Mouse (Mus musculus): ENCODE results near the gene Adad2. TPM values are rescaled to one million over a fixed set of nuclear protein-coding genes. Genes with fewer than 3 reads are reported as not detected.

Gene Adad2
- polyA plus RNA-seq, 2 experiments, result 0.38 TPM; not detected in 1

DNA sequence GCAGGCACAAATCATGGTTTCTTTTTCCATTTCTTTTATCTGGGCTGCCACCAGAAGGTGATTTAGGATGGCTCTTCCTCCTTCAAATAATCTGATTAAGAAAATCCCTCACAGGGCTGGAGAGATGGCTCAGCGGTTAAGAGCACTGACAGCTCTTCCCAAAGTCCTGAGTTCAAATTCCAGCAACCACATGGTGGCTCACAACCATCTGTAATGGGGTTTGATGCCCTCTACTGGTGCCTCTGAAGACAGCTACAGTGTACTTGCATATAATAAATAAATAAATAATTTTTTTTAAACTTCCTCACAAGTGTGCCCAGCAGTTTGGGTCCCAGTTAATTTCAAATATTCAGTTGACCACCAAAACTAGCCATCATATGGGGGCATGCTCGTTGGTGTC is 6.3 kb upstream of the Adad2 start:
- WGBS, result 82% methylated on average over 2 of the region's 2 CpGs

DNA sequence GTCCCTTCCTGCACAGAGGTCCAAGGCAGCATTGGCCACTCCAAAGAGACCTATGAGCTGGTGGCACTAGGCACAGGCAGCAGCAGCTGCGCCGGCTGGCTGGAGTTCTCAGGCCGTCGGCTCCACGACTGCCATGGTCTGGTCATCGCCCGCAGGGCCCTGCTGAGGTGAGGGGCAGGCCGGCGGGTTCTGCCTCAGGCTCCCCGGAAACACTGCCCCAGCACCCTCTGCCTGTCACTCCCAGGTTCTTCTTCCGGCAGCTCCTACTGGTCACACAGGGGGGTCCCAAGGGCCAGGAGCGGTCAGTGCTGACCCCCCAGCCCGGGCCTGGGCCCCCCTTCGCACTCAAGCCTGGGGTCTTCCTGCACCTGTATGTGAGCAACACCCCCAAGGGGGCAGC is 2.5 kb downstream of the Adad2 start:
- H3K36me3 ChIP-seq (ENCODE audit: control insufficient read depth, insufficient read depth, low read length), result no peaks in the 10 kb centered on the region
- H3K27me3 ChIP-seq (ENCODE audit: control insufficient read depth, insufficient read depth, low read length), result no peaks in the 10 kb centered on the region
- no peaks in the 10 kb centered on the region for H3K9me3 ChIP-seq (ENCODE audit: control insufficient read depth, low read length)
- no peak overlapping the region for H3K9ac ChIP-seq (ENCODE audit: low read depth, low read length, severe bottlenecking)
- ATAC-seq (ENCODE audit: low FRiP score, low read depth) (no peak), DNase-seq (ENCODE audit: low spot score) (no peak)
- H3K4me1 ChIP-seq (ENCODE audit: control insufficient read depth, insufficient read depth, low read length), result no peaks in the 10 kb centered on the region
- TF ChIP-seq POLR2A (IDR thresholded peaks at IDR 0.05; ENCODE audit: borderline replicate concordance, extremely low read depth, insufficient read depth, insufficient read length), result no peak
- WGBS, result 77% methylated on average over 9 of the region's 14 CpGs
- H3K27ac ChIP-seq (replicated peaks; ENCODE audit: low read depth, low read length), result no peak overlapping the region
- no peak overlapping the region for H3K4me3 ChIP-seq (replicated peaks; ENCODE audit: low read length)
- no peak overlapping the region for H3K4me2 ChIP-seq (replicated peaks; ENCODE audit: low read depth, low read length, severe bottlenecking)

More for the DNA sequence above, 6.3 kb upstream of the Adad2 start:
- ATAC-seq (ENCODE audit: low FRiP score, low read depth) (no peak), DNase-seq (ENCODE audit: low spot score) (no peak)
- Histone ChIP-seq H3K4me3 (replicated peaks; ENCODE audit: low read length) (no peak overlapping the region), H3K9me3 (ENCODE audit: control insufficient read depth, low read length) (no peaks in the 10 kb centered on the region), H3K4me2 (replicated peaks; ENCODE audit: low read depth, low read length, severe bottlenecking) (no peak overlapping the region), H3K27me3 (ENCODE audit: control insufficient read depth, insufficient read depth, low read length) (no peaks in the 10 kb centered on the region), H3K27ac (replicated peaks; ENCODE audit: low read depth, low read length) (no peak overlapping the region), H3K4me1 (ENCODE audit: control insufficient read depth, insufficient read depth, low read length) (peaks cover 8% of the 10 kb centered on the region), H3K36me3 (ENCODE audit: control insufficient read depth, insufficient read depth, low read length) (peaks cover 13% of the 10 kb centered on the region), H3K9ac (ENCODE audit: low read depth, low read length, severe bottlenecking) (no peak overlapping the region)
- no peak for TF ChIP-seq POLR2A (IDR thresholded peaks at IDR 0.05; ENCODE audit: borderline replicate concordance, extremely low read depth, insufficient read depth, insufficient read length)

DNA sequence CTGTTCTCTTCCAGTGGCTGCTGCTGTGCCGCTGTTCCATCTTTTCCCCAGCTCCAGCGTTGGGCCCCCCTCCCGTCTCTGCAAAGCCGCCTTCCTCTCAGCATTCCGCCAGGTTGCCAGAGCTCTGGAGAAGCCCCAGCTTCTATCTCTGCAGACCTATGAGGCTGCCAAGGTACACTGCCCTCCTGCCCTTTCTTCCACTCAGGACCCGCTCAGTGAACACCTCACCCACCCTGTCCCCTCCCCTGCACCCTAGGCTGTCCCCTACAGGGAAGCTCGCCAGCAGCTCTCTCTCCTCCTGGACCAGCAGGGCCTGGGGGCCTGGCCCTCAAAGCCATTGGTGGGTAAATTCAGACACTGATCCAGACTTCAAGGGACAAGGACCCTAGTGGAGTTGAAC is 3.8 kb downstream of the Adad2 start:
- no peak overlapping the region for H3K4me2 ChIP-seq (replicated peaks; ENCODE audit: low read depth, low read length, severe bottlenecking)
- no peak for TF ChIP-seq POLR2A (IDR thresholded peaks at IDR 0.05; ENCODE audit: borderline replicate concordance, extremely low read depth, insufficient read depth, insufficient read length)
- H3K9me3 ChIP-seq (ENCODE audit: control insufficient read depth, low read length), result no peaks in the 10 kb centered on the region
- no peaks in the 10 kb centered on the region for H3K36me3 ChIP-seq (ENCODE audit: control insufficient read depth, insufficient read depth, low read length)
- no peak overlapping the region for H3K27ac ChIP-seq (replicated peaks; ENCODE audit: low read depth, low read length)
- ATAC-seq (ENCODE audit: low FRiP score, low read depth), result no peak
- no peaks in the 10 kb centered on the region for H3K4me1 ChIP-seq (ENCODE audit: control insufficient read depth, insufficient read depth, low read length)
- DNase-seq (ENCODE audit: low spot score), result no peak
- H3K27me3 ChIP-seq (ENCODE audit: control insufficient read depth, insufficient read depth, low read length), result no peaks in the 10 kb centered on the region
- H3K9ac ChIP-seq (ENCODE audit: low read depth, low read length, severe bottlenecking), result no peak overlapping the region
- H3K4me3 ChIP-seq (replicated peaks; ENCODE audit: low read length), result no peak overlapping the region
- 75% methylated on average over 4 of the region's 7 CpGs for WGBS

DNA sequence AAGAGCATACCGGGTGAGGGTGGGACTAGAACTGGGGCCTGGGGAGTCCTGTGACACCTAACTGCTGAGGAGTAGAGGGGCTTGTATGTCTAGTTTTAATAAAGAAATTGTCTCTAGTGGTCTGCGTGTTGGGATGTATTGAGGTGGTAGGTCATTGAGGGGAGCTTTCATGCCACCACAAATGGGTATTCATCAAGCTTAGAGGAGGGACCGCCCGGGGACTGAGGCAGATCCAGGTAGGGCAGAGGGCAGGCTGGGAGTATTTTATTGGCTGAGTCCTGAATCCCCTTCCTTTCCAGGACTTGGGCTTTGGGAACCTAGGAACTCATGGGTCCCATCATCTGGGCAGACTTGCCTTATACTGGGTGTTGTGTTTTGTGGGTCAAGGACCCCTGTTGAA is 4.3 kb downstream of the Adad2 start:
- H3K27ac ChIP-seq (replicated peaks; ENCODE audit: low read depth, low read length), result no peak overlapping the region
- no peak for TF ChIP-seq POLR2A (IDR thresholded peaks at IDR 0.05; ENCODE audit: borderline replicate concordance, extremely low read depth, insufficient read depth, insufficient read length)
- H3K4me2 ChIP-seq (replicated peaks; ENCODE audit: low read depth, low read length, severe bottlenecking), result no peak overlapping the region
- DNase-seq (ENCODE audit: low spot score) (no peak), ATAC-seq (ENCODE audit: low FRiP score, low read depth) (no peak)
- H3K9me3 ChIP-seq (ENCODE audit: control insufficient read depth, low read length), result no peaks in the 10 kb centered on the region
- H3K36me3 ChIP-seq (ENCODE audit: control insufficient read depth, insufficient read depth, low read length), result no peaks in the 10 kb centered on the region
- H3K9ac ChIP-seq (ENCODE audit: low read depth, low read length, severe bottlenecking), result no peak overlapping the region
- H3K4me1 ChIP-seq (ENCODE audit: control insufficient read depth, insufficient read depth, low read length), result no peaks in the 10 kb centered on the region
- 95% methylated on average over 4 of the region's 4 CpGs for WGBS
- no peak overlapping the region for H3K4me3 ChIP-seq (replicated peaks; ENCODE audit: low read length)
- no peaks in the 10 kb centered on the region for H3K27me3 ChIP-seq (ENCODE audit: control insufficient read depth, insufficient read depth, low read length)

DNA sequence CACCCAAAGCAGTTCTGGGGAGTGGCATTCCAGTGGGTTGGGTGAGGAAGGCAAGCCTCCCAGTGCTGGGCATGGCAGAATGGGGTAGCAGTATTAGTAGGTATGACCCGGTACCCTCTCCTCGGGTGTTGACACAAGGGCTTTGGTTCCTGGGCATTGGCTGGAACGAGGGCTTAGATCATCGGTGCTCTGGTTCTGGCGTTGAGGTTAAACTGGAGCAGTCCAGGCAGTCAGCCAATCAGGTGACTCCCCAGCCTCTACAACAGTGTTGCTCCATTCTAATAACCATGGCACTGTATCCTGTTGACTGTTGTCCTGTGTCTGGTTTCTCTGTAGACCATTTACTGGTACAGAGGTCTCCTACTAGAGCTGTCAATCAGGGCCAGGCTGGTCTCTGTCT is 5.0 kb downstream of the Adad2 start:
- Histone ChIP-seq H3K9me3 (ENCODE audit: control insufficient read depth, low read length) (no peaks in the 10 kb centered on the region), H3K36me3 (ENCODE audit: control insufficient read depth, insufficient read depth, low read length) (no peaks in the 10 kb centered on the region), H3K9ac (ENCODE audit: low read depth, low read length, severe bottlenecking) (no peak overlapping the region), H3K4me3 (replicated peaks; ENCODE audit: low read length) (no peak overlapping the region), H3K27me3 (ENCODE audit: control insufficient read depth, insufficient read depth, low read length) (no peaks in the 10 kb centered on the region), H3K4me1 (ENCODE audit: control insufficient read depth, insufficient read depth, low read length) (no peaks in the 10 kb centered on the region), H3K27ac (replicated peaks; ENCODE audit: low read depth, low read length) (no peak overlapping the region), H3K4me2 (replicated peaks; ENCODE audit: low read depth, low read length, severe bottlenecking) (no peak overlapping the region)
- WGBS, result 91% methylated on average over 5 of the region's 5 CpGs
- no peak for TF ChIP-seq POLR2A (IDR thresholded peaks at IDR 0.05; ENCODE audit: borderline replicate concordance, extremely low read depth, insufficient read depth, insufficient read length)
- DNase-seq (ENCODE audit: low spot score) (no peak), ATAC-seq (ENCODE audit: low FRiP score, low read depth) (no peak)

DNA sequence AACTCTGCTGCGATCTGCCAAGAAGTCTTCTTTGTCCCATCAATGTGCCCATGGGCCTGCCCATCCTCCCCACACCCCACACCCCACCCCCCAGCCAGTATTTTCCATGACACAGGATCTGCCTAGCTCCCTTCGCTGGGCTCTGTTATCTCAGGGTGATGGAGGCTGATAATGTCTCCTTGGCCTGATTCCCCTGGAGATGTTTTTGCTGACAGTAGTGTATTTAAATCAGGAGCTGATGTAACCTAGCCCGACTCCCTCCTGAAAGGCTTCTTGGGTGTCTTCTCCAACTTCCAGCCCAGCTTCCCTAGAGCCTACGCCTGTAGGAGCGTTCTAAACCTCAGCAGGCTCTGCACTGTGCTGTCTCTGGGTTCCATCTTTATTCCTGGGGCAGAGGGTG is 6.3 kb downstream of the Adad2 start:
- Histone ChIP-seq H3K36me3 (ENCODE audit: control insufficient read depth, insufficient read depth, low read length) (no peaks in the 10 kb centered on the region), H3K27ac (replicated peaks; ENCODE audit: low read depth, low read length) (no peak overlapping the region), H3K4me1 (ENCODE audit: control insufficient read depth, insufficient read depth, low read length) (no peaks in the 10 kb centered on the region), H3K9me3 (ENCODE audit: control insufficient read depth, low read length) (no peaks in the 10 kb centered on the region), H3K27me3 (ENCODE audit: control insufficient read depth, insufficient read depth, low read length) (no peaks in the 10 kb centered on the region), H3K4me3 (replicated peaks; ENCODE audit: low read length) (no peak overlapping the region), H3K9ac (ENCODE audit: low read depth, low read length, severe bottlenecking) (no peak overlapping the region), H3K4me2 (replicated peaks; ENCODE audit: low read depth, low read length, severe bottlenecking) (no peak overlapping the region)
- DNase-seq (ENCODE audit: low spot score), result no peak
- ATAC-seq (ENCODE audit: low FRiP score, low read depth), result no peak
- WGBS, result 69% methylated on average over 5 of the region's 5 CpGs
- TF ChIP-seq POLR2A (IDR thresholded peaks at IDR 0.05; ENCODE audit: borderline replicate concordance, extremely low read depth, insufficient read depth, insufficient read length), result no peak

Data from limb, embryonic 14.5 days (tissue).